Mouse (Mus musculus) embryonic facial prominence, embryonic 11.5 days (tissue): ENCODE data around the gene Cep104. TPM values are rescaled to one million over a fixed set of nuclear protein-coding genes. Genes with fewer than 3 reads are reported as not detected.

Source experiments
- ATAC-seq: fragments of 200-750 bp; cut with Nextera tagmentation; replicated peaks from 2 replicates; pipeline ENCODE4 v1.8.0; 2017; ENCODE audit warnings: low read depth; ENCODE audit not compliant: insufficient number of reproducible peaks, low FRiP score, low TSS enrichment
- DNase-seq: peaks from one replicate; pipeline ENCODE4 v3.0.0-alpha.2; 2015; ENCODE audit warnings: low spot score
- H3K27ac ChIP-seq: fragments of 300-500 bp; sonication (generic); replicated peaks from 2 replicates; pipeline ENCODE4 v1.5.1; 2014; ENCODE audit warnings: mild to moderate bottlenecking, low read depth, low read length, control low read depth
- H3K27me3 ChIP-seq: fragments of 300-500 bp; sonication (generic); 2 replicates; pipeline ENCODE4 v1.6.1; 2014; ENCODE audit warnings: mild to moderate bottlenecking, low read length, moderate library complexity, mixed read lengths; ENCODE audit not compliant: control insufficient read depth, insufficient read depth
- H3K36me3 ChIP-seq: fragments of 300-500 bp; sonication (generic); replicated peaks from 2 replicates; pipeline ENCODE4 v1.6.1; 2014; ENCODE audit warnings: low read depth, mild to moderate bottlenecking, low read length, moderate library complexity, mixed read lengths; ENCODE audit not compliant: control insufficient read depth, insufficient read depth
- H3K4me1 ChIP-seq: fragments of 300-500 bp; sonication (generic); 2 replicates; pipeline ENCODE4 v1.6.1; 2014; ENCODE audit warnings: low read length, mixed read lengths; ENCODE audit not compliant: control insufficient read depth, insufficient read depth
- H3K4me2 ChIP-seq: fragments of 300-500 bp; sonication (generic); 2 replicates; pipeline ENCODE4 v1.6.1; 2014; ENCODE audit warnings: low read depth, mild to moderate bottlenecking, control low read depth, low read length, moderate library complexity
- H3K4me3 ChIP-seq: fragments of 300-500 bp; sonication (generic); 2 replicates; pipeline ENCODE4 v1.5.1; 2014; ENCODE audit warnings: low read depth, low read length, control low read depth
- H3K9ac ChIP-seq: fragments of 300-500 bp; sonication (generic); replicated peaks from 2 replicates; pipeline ENCODE4 v1.6.1; 2014; ENCODE audit warnings: mild to moderate bottlenecking, control low read depth, low read length
- H3K9me3 ChIP-seq: fragments of 300-500 bp; sonication (generic); replicated peaks from 2 replicates; pipeline ENCODE4 v1.6.1; 2016; ENCODE audit warnings: mild to moderate bottlenecking, low read length, inconsistent platforms, mixed read lengths; ENCODE audit not compliant: control insufficient read depth
- WGBS: fragments of 180-500 bp; shearing (Covaris S2); extraction: QIAGEN DNeasy Blood & Tissue Kit; methylation state at CpG from one replicate; pipeline ENCODE4 v1.1.7; 2014; 5-methylcytosine and 5-hydroxymethylcytosine counted together
- polyA plus RNA-seq: library from polyadenylated mRNA; unstranded; fragments of >200 nt; fragmentation: Nextera tagmentation; extraction: Ambion mirVana; gene quantifications from 2 replicates; pipeline ENCODE4 v1.2.1, GENCODE M21; 2014

Gene Cep104
- polyA plus RNA-seq, 1 experiment from 2014 or later = 13.6 TPM

- Histone ChIP-seq H3K27me3 (no peaks in the 10 kb centered on the region), H3K9me3 (no peaks in the 10 kb centered on the region), H3K4me2 (no peak overlapping the region), H3K4me3 (no peak overlapping the region), H3K9ac (no peak overlapping the region), H3K36me3 (no peaks in the 10 kb centered on the region), H3K4me1 (no peaks in the 10 kb centered on the region), H3K27ac (no peak overlapping the region)
- DNase-seq = no peak
- no peak for ATAC-seq
- 87% methylated on average over 6 of the region's 6 CpGs for WGBS
These were observed 31.3 kb downstream of the Cep104 start for GRCm38 (mm10) chr4:154006264-154006663.

DNA sequence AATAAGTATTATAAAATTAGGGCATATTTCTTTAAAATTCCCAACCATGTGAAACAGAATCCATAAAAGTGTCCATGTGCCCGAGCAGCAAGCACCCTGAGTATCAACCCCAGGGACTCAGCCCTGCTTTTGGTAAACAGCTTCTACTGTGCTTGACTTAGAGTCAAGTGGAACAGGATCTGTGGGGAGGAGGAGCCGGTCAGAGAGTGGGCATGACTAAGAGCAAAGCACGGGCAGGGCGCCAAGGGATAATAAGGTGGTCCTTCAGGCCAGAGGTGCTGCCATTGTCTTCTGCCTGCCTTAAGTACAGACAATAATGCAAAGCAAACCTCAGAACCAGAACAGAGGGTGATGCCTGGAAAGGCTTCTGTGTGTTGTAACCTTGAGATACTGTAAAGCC, 32.8 kb downstream of the Cep104 start:
- no peak overlapping the region for H3K4me2 ChIP-seq
- H3K9me3 ChIP-seq = no peaks in the 10 kb centered on the region
- ATAC-seq = no peak
- H3K36me3 ChIP-seq = no peaks in the 10 kb centered on the region
- no peaks in the 10 kb centered on the region for H3K27me3 ChIP-seq
- no peak overlapping the region for H3K4me3 ChIP-seq
- DNase-seq = no peak
- no peaks in the 10 kb centered on the region for H3K4me1 ChIP-seq
- no peak overlapping the region for H3K9ac ChIP-seq
- no peak overlapping the region for H3K27ac ChIP-seq
- 84% methylated on average over 4 of the region's 4 CpGs for WGBS

- H3K4me2 ChIP-seq = peak overlapping the region; percentile 92
- no peaks in the 10 kb centered on the region for H3K9me3 ChIP-seq
- no peaks in the 10 kb centered on the region; the same call in 1 of the 2 replicates for H3K4me1 ChIP-seq
- H3K27ac ChIP-seq = no peak overlapping the region
- ATAC-seq (peak; percentile 63), DNase-seq (no peak)
- 26% methylated on average over 13 of the region's 13 CpGs for WGBS
- H3K36me3 ChIP-seq = no peaks in the 10 kb centered on the region
- H3K27me3 ChIP-seq = no peaks in the 10 kb centered on the region
- H3K4me3 ChIP-seq = peak overlapping the region; percentile 100
- H3K9ac ChIP-seq = peak overlapping the region; percentile 95
These were observed 36.1 kb downstream of the Cep104 start for GRCm38 (mm10) chr4:154010907-154011645.

GRCm38 (mm10) chr4:154011646-154012089, 36.7 kb downstream of the Cep104 start, which contains the start of gene Lrrc47:
Gene Lrrc47 (plus strand): TSS chr4:154011731.
- Histone ChIP-seq H3K9me3 (no peaks in the 10 kb centered on the region), H3K4me1 (no peaks in the 10 kb centered on the region; the same call in 1 of the 2 replicates), H3K27me3 (no peaks in the 10 kb centered on the region), H3K27ac (peak within 1 kb of the TSS; percentile 41; the same call in 1 of the 2 replicates), H3K4me2 (peak within 1 kb of the TSS; percentile 92), H3K9ac (peak within 1 kb of the TSS; percentile 95), H3K4me3 (peak within 1 kb of the TSS; percentile 100), H3K36me3 (no peaks in the 10 kb centered on the region)
- ATAC-seq (peak; percentile 93), DNase-seq (peak; percentile 91)
- under 1% methylated on average over 40 of the region's 59 CpGs for WGBS

DNA sequence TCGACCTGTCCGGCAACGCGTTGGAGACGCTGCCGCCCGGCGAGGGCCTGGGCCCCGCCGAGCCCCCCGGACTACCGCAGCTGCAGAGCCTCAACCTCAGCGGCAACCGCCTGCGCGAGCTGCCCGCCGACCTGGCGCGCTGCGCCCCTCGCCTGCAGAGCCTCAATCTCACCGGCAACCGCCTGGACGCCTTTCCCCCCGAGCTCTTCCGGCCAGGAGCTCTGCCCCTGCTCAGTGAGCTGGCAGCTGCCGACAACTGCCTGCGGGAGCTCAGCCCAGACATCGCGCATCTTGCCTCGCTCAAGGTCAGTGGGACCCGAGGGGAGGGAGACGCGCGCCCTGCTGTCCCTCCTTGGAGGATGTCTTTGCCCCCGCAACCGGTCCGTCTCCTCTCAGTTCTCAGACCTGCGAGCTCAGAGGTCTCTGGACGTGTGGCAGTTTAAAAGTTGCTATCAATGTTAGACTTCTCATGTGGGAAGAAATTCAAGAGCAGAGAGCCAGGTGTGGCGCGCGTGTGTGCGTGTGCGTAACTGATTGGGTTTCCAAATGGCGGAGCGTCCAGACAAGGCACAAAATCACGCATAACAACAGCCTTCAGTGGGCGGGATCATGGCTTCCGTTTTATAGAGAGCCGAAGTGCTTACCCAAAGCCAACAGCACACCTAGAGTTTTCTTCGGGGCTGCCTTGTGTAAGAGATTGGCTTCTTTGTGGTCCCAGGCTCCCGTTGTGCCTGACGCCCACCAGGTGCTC, 37.3 kb downstream of the Cep104 start:
- Histone ChIP-seq H3K4me1 (no peaks in the 10 kb centered on the region; the same call in 1 of the 2 replicates), H3K9me3 (no peaks in the 10 kb centered on the region), H3K36me3 (no peaks in the 10 kb centered on the region), H3K27me3 (no peaks in the 10 kb centered on the region), H3K4me2 (peak overlapping the region; percentile 92), H3K4me3 (peak overlapping the region; percentile 100), H3K27ac (peak overlapping the region; percentile 41; the same call in 1 of the 2 replicates), H3K9ac (peak overlapping the region; percentile 95)
- DNase-seq = peak; percentile 10
- WGBS = 3% methylated on average over 54 of the region's 55 CpGs
- no peak for ATAC-seq

- DNase-seq = no peak
- no peaks in the 10 kb centered on the region for H3K27me3 ChIP-seq
- H3K4me3 ChIP-seq = no peak overlapping the region
- no peak overlapping the region for H3K27ac ChIP-seq
- no peak for ATAC-seq
- H3K4me1 ChIP-seq = no peaks in the 10 kb centered on the region; the same call in 1 of the 2 replicates
- no peak overlapping the region for H3K4me2 ChIP-seq
- no peaks in the 10 kb centered on the region for H3K9me3 ChIP-seq
- peaks cover 10% of the 10 kb centered on the region for H3K36me3 ChIP-seq
- no peak overlapping the region for H3K9ac ChIP-seq
- WGBS = 87% methylated on average over 11 of the region's 11 CpGs
These were observed 40.5 kb downstream of the Cep104 start for GRCm38 (mm10) chr4:154015476-154015875.

DNA sequence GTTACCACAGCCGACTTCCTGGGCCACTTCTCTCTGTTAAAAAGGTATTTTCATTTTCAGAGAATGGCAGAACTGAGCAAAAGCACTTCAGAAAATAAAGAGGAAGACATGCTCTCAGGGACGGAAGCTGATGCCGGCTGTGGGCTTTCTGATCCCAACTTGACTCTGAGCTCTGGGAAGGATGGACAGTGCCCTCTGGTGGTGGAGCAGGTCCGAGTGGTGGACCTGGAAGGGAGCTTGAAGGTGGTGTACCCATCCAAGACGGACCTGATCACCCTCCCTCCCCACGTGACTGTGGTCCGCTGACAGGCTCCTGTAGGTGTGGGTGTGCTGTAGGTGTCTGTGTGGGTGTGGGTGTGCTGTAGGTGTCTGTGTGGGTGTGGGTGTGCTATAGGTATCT, 44.6 kb downstream of the Cep104 start:
- WGBS = 74% methylated on average over 7 of the region's 7 CpGs
- Histone ChIP-seq H3K36me3 (peaks cover 10% of the 10 kb centered on the region), H3K27ac (no peak overlapping the region)

DNA sequence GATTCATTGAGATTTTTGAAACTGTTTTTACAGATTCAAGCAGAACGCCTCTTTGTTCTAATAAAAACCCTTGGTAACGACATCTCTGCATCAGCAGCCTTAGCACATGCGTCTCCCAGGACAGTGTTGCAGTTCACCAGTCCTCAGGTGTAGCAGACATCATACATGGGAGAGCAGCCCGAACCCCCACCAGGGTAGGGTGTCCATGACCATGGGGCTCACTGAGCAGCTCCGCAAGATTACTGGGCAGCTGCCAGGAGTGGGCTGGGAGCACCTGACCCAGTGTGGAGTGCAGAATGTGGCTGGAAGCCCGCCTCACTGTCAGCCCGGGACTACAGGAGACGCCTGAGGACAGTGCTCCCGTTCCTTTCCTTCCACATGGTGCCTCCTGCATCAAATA, 46.4 kb downstream of the Cep104 start:
- Histone ChIP-seq H3K27ac (no peak overlapping the region), H3K4me3 (no peak overlapping the region), H3K36me3 (peaks cover 10% of the 10 kb centered on the region), H3K4me2 (no peak overlapping the region), H3K27me3 (peaks cover 8% of the 10 kb centered on the region; the same call in 1 of the 2 replicates), H3K9me3 (no peaks in the 10 kb centered on the region), H3K9ac (no peak overlapping the region), H3K4me1 (peaks cover 4% of the 10 kb centered on the region; the same call in 1 of the 2 replicates)
- DNase-seq = no peak
- 92% methylated on average over 9 of the region's 9 CpGs for WGBS
- ATAC-seq = no peak

More for the DNA sequence above, 44.6 kb downstream of the Cep104 start:
- DNase-seq (peak; percentile 36), ATAC-seq (no peak)
- no peak overlapping the region for H3K9ac ChIP-seq
- H3K9me3 ChIP-seq = no peaks in the 10 kb centered on the region
- H3K4me3 ChIP-seq = no peak overlapping the region
- no peaks in the 10 kb centered on the region for H3K4me1 ChIP-seq
- H3K4me2 ChIP-seq = no peak overlapping the region
- no peaks in the 10 kb centered on the region for H3K27me3 ChIP-seq
